Mouse (Mus musculus): Measurements from ENCODE around the gene Zbtb7a. TPM values are rescaled to one million over a fixed set of nuclear protein-coding genes. Genes with fewer than 3 reads are reported as not detected.
"Not testable (repeated sequence)": the region's sequence is repeated elsewhere in the genome, so short reads cannot be mapped to it uniquely, and the experiment has no call there.

The Zbtb7a gene
- total RNA-seq, 2 experiments from 2014 or later, result 22.4 to 27.8 TPM

DNA sequence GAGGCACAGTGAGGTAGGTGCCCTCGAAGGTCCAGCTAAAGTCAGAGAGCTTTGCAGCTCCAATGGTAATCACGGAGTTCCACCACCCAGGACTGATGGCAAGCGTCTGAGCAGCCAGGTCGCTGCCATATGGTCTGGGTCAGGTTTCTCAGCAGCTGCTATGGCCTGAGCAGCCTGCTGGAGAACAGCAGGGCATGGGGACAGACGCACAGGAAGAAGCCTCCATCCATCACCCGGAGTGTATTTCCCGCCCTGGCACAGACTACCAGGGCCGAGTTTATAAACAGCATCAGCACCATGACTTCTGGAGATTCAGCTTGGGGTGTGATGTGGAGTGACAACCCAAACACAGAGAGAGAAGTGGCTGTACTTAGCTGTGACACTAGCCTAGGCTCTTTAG, 30.1 kb downstream of the Zbtb7a start:
- DNase-seq, result no peak
- intact Hi-C loops (cut with DNase I), result no loop called here

DNA sequence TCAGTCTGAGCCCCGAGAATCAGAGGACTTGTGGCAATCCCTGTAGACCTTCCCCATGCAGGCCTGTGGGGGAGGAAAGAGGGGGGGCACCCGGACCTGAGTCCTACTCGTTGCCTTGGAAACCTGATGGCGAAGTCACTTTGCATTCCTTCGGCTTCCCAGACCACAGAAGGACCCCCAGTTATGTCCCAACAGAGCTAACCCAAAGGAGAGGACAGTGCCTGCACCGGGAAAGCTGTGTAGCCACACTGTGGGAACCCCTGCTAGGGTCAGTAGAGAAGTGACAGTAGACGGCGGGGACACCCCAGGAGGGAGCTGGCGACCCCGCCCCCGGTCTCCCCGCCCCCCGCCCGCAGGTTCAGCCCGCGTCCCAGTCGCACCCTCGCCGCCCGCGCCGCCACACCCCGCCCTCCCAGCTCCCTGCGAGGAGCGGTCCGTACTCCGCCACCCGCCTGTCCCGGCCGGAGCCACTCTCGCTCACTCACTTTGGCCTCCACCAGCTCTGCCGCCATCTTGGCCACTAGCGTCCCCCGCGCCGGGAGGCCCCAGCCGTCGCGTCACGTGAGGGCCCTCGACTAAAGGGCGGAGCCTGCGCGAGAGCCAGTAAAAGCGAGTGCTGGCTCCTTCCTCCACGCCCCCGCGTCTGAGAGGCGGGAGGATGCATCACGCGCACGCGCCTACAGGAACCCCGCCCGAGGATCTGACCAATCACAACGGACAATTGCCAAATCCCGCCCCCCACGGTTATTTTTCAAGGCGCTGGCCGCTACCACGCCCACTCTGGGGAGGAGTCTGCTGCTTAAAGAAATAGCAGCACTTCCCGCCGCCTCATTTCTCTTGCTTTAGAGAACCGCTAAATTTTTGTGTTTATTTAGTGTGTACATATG, 32.4 kb downstream of the Zbtb7a start, which contains the start of gene Pias4:
Gene Pias4, minus strand, starts transcription at position 724 of the 887 bp plus-strand sequence.
- peak; percentile 100 for DNase-seq
- intact Hi-C loops (cut with DNase I), result no loop called here

- DNase-seq, result no peak
- intact Hi-C loops (cut with DNase I), result no loop called here
These were observed 33.0 kb downstream of the Zbtb7a start for GRCm38 (mm10) chr10:81168087-81168431.

DNA sequence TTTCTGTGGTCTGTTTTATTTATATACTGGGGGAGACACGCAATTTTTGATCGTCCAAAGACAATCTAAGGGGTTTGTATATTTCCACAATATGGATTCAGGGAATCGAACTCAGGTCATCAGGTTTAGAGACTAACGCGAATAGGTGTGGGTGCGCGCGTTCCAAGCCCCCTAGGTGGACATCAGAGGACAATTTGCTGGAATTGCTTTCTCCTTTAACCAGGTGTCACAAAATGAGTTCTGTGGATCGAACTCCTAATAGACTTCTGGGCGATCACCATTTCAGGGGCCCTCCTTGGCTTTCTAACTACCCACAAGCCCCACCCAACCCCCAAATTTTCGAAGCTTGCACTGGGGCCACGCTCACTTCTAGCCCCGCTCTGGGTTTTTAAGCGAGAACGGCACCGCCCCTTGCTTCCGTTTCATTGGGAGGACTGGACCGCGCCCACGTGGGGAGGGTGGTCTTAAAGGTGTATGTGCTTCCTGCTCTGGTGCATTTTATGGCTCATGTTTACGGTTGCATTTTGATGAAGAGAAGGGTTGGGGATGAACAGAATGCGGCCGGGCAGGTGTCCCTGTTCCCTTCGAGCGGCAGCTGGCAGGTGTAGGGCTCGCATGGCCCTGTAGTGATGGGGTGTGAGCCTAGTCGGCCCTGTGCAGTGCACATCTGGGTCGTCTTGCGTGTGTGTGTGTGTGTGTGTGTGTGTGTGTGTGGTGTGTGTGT, 33.7 kb downstream of the Zbtb7a start:
- intact Hi-C loops (cut with DNase I), result no loop called here
- DNase-seq, result peak; percentile 76 to 84

GRCm38 (mm10) chr10:81169411-81169900, 34.4 kb downstream of the Zbtb7a start:
- intact Hi-C loops (cut with DNase I); DNase-seq: not testable (repeated sequence)

- peak; percentile 76 to 79 for DNase-seq
- intact Hi-C loops (cut with DNase I), result loop anchor here (5.0 kb wide), 1 partner anchor 36 kb away; the partner anchor contains the start of gene Zbtb7a
These were observed 38.1 kb downstream of the Zbtb7a start for GRCm38 (mm10) chr10:81173132-81173531.

GRCm38 (mm10) chr10:81174617-81175344, 39.8 kb downstream of the Zbtb7a start:
- intact Hi-C loops (cut with DNase I), result loop anchor here (5.0 kb wide), 2 partner anchors 37 to 87 kb away; partner anchors contain the start of gene Zbtb7a
- DNase-seq, result peak; percentile 79 to 88

- not testable (repeated sequence) for DNase-seq
- intact Hi-C loops (cut with DNase I), result loop anchor here (5.0 kb wide), 1 partner anchor 88 kb away; no protein-coding TSS in a partner anchor
These were observed 40.3 kb downstream of the Zbtb7a start for GRCm38 (mm10) chr10:81175345-81175701.

DNA sequence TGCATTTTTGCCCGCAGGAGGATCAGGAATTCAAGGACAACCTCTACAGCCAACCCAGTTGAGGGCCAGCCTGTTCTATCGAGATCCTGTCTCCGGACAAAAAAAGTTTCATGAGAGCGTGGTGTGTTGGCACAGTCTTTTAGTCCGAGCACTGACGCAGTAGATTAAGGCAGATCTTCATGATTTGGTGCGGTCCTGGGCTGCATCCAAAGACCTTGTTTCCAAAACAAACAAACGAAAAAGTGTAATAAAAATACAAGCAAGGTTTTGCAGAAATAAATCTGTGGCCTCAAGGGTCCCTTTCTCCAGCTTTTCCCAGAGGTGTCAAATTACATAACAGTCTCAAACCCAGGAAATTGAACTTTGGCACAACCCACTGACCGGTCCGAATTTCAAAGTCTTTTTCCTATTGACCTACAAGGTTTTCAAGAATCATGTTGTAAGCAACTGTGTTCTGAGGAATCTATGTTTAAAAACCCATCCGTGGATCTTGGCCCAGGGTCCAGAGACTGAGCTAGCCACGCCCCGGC, 41.0 kb downstream of the Zbtb7a start:
- peak in 1 of 2 experiments; percentile 49 for DNase-seq
- intact Hi-C loops (cut with DNase I), result loop anchor here (5.0 kb wide), 1 partner anchor 89 kb away; no protein-coding TSS in a partner anchor

DNA sequence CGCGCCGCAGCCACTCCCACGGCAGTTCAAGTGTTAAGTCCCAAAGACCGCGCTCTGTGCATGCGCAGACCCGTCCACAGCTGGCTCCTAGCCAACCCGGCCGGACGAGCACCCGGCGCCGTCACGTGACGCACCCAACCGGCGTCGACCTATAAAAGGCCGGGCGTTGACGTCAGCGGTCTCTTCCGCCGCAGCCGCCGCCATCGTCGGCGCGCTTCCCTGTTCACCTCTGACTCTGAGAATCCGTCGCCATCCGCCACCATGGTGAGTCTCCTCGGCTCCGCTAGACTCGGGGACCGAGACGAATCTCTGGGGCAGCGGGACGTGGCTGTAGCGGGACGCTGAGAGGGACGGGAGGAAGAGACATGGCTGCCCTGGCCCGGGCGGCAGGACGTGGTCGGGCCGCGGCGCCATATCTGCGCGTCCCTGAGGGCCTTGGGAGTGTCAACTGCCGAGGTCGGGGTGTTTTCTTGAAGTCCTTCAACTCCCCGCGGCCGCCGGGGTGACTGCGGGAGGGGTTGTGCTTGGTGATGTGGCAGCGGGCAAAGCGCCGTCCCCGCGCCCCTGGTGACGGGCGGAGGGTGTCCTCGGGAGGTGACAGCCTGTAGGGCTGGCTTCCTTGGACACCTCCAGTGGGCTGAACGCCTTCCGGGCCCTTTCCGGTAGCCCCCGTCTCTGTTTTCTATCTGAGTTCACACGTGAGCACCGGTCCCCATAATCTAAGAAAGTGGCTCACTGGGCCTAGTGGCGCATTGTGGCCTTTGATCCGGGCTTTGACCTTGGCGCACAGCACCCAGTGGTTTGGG, 41.6 kb downstream of the Zbtb7a start, which contains the start of gene Eef2:
Gene Eef2, plus strand, starts transcription at position 166 of the 806 bp plus-strand sequence.
- DNase-seq, result peak; percentile 99 to 100
- intact Hi-C loops (cut with DNase I), result loop anchor here (5.0 kb wide), 1 partner anchor 89 kb away; no protein-coding TSS in a partner anchor

DNA sequence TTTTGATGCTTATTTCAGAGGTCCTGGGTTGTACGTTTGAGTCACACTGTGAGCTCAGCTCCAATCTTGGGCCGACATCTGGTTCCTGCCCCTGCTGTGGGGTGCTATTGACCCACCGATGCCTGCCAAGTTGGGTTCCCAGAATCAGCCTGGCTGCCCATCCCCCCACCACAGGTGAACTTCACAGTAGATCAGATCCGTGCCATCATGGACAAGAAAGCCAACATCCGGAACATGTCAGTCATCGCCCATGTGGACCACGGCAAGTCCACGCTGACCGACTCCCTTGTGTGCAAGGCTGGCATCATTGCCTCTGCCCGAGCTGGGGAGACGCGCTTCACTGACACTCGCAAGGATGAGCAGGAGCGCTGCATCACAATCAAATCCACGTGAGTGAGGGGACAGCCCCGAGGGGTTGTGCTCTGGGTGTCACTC, 42.5 kb downstream of the Zbtb7a start:
- intact Hi-C loops (cut with DNase I), result loop anchor here (5.0 kb wide), 1 partner anchor 90 kb away; no protein-coding TSS in a partner anchor
- no peak for DNase-seq

GRCm38 (mm10) chr10:81177958-81178712, 43.1 kb downstream of the Zbtb7a start:
- intact Hi-C loops (cut with DNase I), result loop anchor here (5.0 kb wide), 1 partner anchor 91 kb away; no protein-coding TSS in a partner anchor
- DNase-seq, result no peak

GRCm38 (mm10) chr10:81178927-81179326, 43.9 kb downstream of the Zbtb7a start:
- DNase-seq, result no peak
- intact Hi-C loops (cut with DNase I), result loop anchor here (5.0 kb wide), 1 partner anchor 92 kb away; no protein-coding TSS in a partner anchor

DNA sequence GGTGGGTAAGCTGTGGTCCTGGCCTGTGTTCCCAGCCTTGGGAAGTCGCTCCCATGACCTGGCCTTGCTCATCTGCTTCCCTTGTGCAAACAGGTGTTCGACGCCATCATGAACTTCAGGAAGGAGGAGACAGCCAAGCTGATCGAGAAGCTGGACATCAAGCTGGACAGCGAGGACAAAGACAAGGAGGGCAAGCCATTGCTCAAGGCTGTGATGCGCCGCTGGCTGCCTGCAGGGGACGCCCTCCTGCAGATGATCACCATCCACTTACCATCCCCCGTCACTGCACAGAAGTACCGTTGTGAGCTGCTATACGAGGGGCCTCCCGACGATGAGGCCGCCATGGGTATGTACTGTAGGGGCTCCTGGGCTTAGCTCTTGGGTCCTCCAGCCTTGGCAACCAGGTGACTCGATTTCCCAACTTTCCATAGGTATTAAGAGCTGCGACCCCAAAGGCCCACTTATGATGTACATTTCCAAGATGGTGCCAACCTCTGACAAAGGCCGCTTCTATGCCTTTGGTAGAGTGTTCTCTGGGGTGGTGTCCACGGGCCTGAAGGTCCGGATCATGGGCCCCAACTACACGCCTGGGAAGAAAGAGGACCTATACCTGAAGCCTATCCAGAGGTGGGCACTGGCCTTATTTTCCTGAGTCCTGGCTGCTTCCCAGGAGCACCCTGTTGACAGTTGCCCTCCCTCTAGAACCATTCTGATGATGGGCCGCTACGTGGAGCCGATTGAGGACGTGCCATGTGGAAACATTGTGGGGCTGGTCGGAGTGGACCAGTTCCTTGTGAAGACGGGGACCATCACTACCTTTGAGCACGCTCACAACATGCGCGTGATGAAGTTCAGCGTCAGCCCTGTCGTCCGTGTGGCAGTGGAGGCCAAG, 44.7 kb downstream of the Zbtb7a start:
- intact Hi-C loops (cut with DNase I), result loop anchor here (5.0 kb wide), 1 partner anchor 92 kb away; no protein-coding TSS in a partner anchor
- DNase-seq, result no peak

DNA sequence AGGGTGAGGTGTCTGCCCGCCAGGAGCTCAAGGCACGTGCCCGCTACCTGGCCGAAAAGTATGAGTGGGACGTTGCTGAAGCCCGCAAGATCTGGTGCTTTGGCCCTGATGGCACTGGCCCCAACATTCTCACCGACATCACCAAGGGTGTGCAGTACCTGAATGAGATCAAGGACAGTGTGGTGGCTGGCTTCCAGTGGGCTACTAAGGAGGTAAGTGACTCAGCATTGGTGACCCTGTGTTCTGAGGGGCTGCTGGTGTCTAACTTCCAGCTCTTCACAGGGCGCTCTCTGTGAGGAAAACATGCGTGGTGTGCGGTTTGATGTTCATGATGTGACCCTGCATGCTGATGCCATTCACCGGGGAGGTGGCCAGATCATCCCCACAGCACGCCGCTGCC, 45.9 kb downstream of the Zbtb7a start:
- intact Hi-C loops (cut with DNase I), result no loop called here
- no peak for DNase-seq

GRCm38 (mm10) chr10:81181860-81182259, 46.8 kb downstream of the Zbtb7a start:
- not testable (repeated sequence) for DNase-seq

More at GRCm38 (mm10) chr10:81181860-81182259, 46.8 kb downstream of the Zbtb7a start:
- intact Hi-C loops (cut with DNase I), result not testable (repeated sequence)
